Mouse (Mus musculus) kidney, embryonic 15.5 days (tissue): ENCODE measurements around the gene Jph4. TPM values are rescaled to one million over a fixed set of nuclear protein-coding genes. Genes with fewer than 3 reads are reported as not detected.

ENCODE experiments used
- ATAC-seq: fragments of 200-750 bp; cut with Nextera tagmentation; replicated peaks from 2 replicates; pipeline ENCODE4 v1.8.0; 2017; ENCODE audit warnings: moderate TSS enrichment; ENCODE audit not compliant: low FRiP score
- H3K27ac ChIP-seq: fragments of 300-500 bp; sonication (generic); 2 replicates; pipeline ENCODE4 v1.5.1; 2015; ENCODE audit warnings: mild to moderate bottlenecking, inconsistent platforms
- H3K27me3 ChIP-seq: fragments of 300-500 bp; sonication (generic); 2 replicates; pipeline ENCODE4 v1.6.1; 2015; ENCODE audit warnings: inconsistent platforms
- H3K36me3 ChIP-seq: fragments of 300-500 bp; sonication (generic); 2 replicates; pipeline ENCODE4 v1.6.1; 2015; ENCODE audit warnings: inconsistent platforms
- H3K4me1 ChIP-seq: fragments of 300-500 bp; sonication (generic); 2 replicates; pipeline ENCODE4 v1.6.1; 2015; ENCODE audit warnings: inconsistent platforms
- H3K4me2 ChIP-seq: fragments of 300-500 bp; sonication (generic); 2 replicates; pipeline ENCODE4 v1.6.1; 2015; ENCODE audit warnings: moderate library complexity, mild to moderate bottlenecking, inconsistent platforms
- H3K4me3 ChIP-seq: fragments of 300-500 bp; sonication (generic); replicated peaks from 2 replicates; pipeline ENCODE4 v1.5.1; 2015; ENCODE audit warnings: mild to moderate bottlenecking, inconsistent platforms
- H3K9ac ChIP-seq: fragments of 300-500 bp; sonication (generic); 2 replicates; pipeline ENCODE4 v1.6.1; 2015; ENCODE audit warnings: mild to moderate bottlenecking, inconsistent platforms
- H3K9me3 ChIP-seq: fragments of 300-500 bp; sonication (generic); replicated peaks from 2 replicates; pipeline ENCODE4 v1.6.1; 2016; ENCODE audit warnings: inconsistent platforms
- WGBS: fragments of 180-500 bp; shearing (Covaris S2); methylation state at CpG from one replicate; pipeline ENCODE4 v1.1.7; 2015; ENCODE audit warnings: mixed read lengths; 5-methylcytosine and 5-hydroxymethylcytosine counted together
- polyA plus RNA-seq: library from polyadenylated mRNA; unstranded; fragments of >200 nt; fragmentation: Nextera tagmentation; extraction: Ambion mirVana; gene quantifications from 2 replicates; pipeline ENCODE4 v1.2.1, GENCODE M21; 2015

Gene Jph4
- polyA plus RNA-seq, 1 experiment from 2014 or later: 1.2 TPM

DNA sequence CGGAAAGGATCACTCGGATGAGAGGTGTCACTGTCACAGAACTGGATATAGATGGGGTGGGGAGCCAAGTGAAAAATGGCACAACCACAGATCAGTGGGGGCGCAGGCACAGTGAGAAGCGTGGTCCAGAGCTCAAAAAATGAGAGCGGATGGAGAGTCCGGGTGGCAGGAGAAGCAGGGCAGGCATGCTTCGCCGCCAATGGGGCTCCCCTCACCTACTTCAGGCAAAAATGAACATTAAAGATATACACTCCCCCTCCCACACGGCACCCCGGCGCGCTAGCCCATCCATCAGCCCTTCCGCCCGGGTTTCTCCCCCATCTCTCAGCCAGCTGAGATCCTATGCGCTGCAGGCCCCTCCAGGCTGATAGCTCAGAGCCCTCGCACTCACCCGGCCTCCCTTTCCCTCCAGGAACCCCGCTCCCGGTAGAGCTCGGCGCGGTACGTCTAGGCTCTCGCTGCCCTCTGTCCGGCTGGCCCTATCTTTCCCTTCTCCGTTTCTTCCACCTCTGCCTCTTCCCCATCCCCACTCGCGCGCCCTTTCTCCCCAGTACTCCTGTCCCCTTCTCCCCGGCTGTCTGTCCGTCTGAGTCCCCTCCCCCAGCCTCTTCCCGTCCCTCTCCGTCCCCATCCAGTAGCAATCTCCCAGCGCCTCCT, 25.4 kb downstream of the Jph4 start:
- no peak for ATAC-seq

DNA sequence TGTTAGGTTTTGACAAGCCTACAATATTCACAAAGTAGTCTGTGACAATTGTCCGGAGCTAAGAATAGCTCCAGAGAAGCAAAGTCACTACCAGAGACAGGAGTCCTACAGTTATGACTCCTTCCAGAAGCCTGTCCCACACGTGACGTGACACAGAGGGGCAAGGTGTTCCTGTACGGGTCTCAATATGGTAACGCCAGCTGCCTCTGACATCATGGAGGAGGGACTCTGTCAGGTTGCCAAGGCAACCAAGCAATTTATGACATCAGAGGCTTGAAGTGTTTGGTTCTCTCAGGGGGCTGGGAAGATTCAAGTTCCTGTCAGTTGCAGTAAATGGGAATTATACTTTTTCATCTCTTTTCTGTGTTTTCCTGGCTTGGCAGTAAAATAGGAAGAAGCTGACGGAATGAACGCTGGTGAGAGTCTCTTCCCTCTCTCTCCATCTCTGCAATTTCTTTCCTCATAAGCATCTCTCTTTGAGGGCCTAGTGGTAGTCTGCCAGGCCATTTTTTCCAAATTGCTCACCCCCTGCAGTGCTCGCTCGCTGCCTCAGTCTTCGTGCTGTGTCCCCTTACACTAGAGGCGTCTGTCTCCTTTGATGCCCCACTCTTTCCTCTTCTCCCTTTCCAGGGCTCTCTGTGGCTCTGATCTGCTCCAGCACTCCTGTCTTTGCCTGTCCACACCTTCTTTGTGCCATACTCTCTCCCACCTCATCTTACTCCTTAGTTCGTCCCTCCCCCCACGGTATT, 27.4 kb downstream of the Jph4 start:
- Histone ChIP-seq H3K4me3 (no peak overlapping the region), H3K9ac (no peak overlapping the region), H3K36me3 (no peaks in the 10 kb centered on the region), H3K4me1 (peaks cover 42% of the 10 kb centered on the region), H3K27me3 (no peaks in the 10 kb centered on the region), H3K27ac (0 out of 2 replicates have a peak overlapping the region, but pooled peaks have one; percentile 19), H3K4me2 (peak overlapping the region; percentile 9; the same call in 1 of the 2 replicates), H3K9me3 (no peaks in the 10 kb centered on the region)
- ATAC-seq: no peak
- WGBS: 42% methylated on average over 13 of the region's 13 CpGs

More for the DNA sequence above, 25.4 kb downstream of the Jph4 start:
- H3K9ac ChIP-seq: peak overlapping the region; percentile 64
- no peaks in the 10 kb centered on the region for H3K9me3 ChIP-seq
- peaks cover 41% of the 10 kb centered on the region for H3K4me1 ChIP-seq
- peak overlapping the region; percentile 90 for H3K27ac ChIP-seq
- peak overlapping the region; percentile 87 for H3K4me2 ChIP-seq
- WGBS: 3% methylated on average over 34 of the region's 34 CpGs
- no peaks in the 10 kb centered on the region for H3K27me3 ChIP-seq
- H3K4me3 ChIP-seq: peak overlapping the region; percentile 65
- H3K36me3 ChIP-seq: no peaks in the 10 kb centered on the region

DNA sequence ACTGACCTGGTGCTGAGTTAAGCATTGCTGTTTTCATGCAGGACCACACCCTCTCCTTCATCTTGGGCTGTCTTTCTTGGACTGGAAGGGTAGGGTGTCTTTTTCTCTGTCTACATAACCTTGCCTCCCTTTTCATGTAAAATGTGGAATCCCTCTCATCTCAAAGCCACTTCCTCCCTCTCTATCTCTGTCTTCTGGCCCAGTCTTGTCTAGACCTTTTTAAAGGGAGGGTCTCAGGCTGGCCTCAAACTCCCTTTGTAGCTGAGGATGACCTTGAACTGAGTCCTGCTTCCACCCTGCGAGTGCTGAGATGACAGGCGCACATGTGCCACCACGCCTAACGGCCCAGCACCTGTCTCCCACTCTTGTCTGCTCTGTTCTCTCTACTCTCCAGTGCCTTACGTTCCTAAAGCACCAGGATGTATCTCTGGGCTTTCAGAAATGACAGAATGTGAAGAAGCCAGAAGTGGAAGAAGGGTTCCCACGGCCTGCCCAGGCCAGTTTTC, 30.7 kb downstream of the Jph4 start:
- ATAC-seq: 0 out of 2 replicates have a peak, but pooled peaks have one; percentile 12
- H3K36me3 ChIP-seq: no peaks in the 10 kb centered on the region
- peaks cover 28% of the 10 kb centered on the region for H3K4me1 ChIP-seq
- H3K9ac ChIP-seq: no peak overlapping the region
- no peak overlapping the region for H3K27ac ChIP-seq
- H3K4me3 ChIP-seq: no peak overlapping the region
- no peak overlapping the region for H3K4me2 ChIP-seq
- H3K9me3 ChIP-seq: no peaks in the 10 kb centered on the region
- H3K27me3 ChIP-seq: no peaks in the 10 kb centered on the region
- WGBS: 78% methylated on average over 6 of the region's 6 CpGs

- Histone ChIP-seq H3K27ac (no peak overlapping the region), H3K27me3 (no peaks in the 10 kb centered on the region), H3K36me3 (no peaks in the 10 kb centered on the region), H3K4me2 (no peak overlapping the region), H3K4me3 (no peak overlapping the region), H3K4me1 (peaks cover 24% of the 10 kb centered on the region), H3K9me3 (no peaks in the 10 kb centered on the region), H3K9ac (no peak overlapping the region)
- 24% methylated on average over 9 of the region's 9 CpGs for WGBS
- ATAC-seq: peak; percentile 40; the same call in 1 of the 2 replicates
Observed at GRCm38 (mm10) chr14:55085324-55086008, 31.3 kb downstream of the Jph4 start.

- Histone ChIP-seq H3K27ac (no peak overlapping the region), H3K4me1 (peaks cover 30% of the 10 kb centered on the region), H3K4me2 (no peak overlapping the region), H3K9me3 (no peaks in the 10 kb centered on the region), H3K27me3 (no peaks in the 10 kb centered on the region), H3K4me3 (no peak overlapping the region), H3K9ac (no peak overlapping the region), H3K36me3 (no peaks in the 10 kb centered on the region)
- no peak for ATAC-seq
- WGBS: 72% methylated on average over 6 of the region's 6 CpGs
Observed at GRCm38 (mm10) chr14:55083481-55083880, 33.3 kb downstream of the Jph4 start.

GRCm38 (mm10) chr14:55081105-55081504, 35.6 kb downstream of the Jph4 start:
- ATAC-seq: no peak
- H3K4me3 ChIP-seq: no peak overlapping the region
- peaks cover 45% of the 10 kb centered on the region for H3K4me1 ChIP-seq
- no peak overlapping the region for H3K9ac ChIP-seq
- H3K27ac ChIP-seq: no peak overlapping the region
- 32% methylated on average over 5 of the region's 5 CpGs for WGBS
- no peaks in the 10 kb centered on the region for H3K9me3 ChIP-seq
- no peaks in the 10 kb centered on the region for H3K36me3 ChIP-seq
- no peak overlapping the region for H3K4me2 ChIP-seq
- H3K27me3 ChIP-seq: no peaks in the 10 kb centered on the region

GRCm38 (mm10) chr14:55079214-55079970, 37.3 kb downstream of the Jph4 start:
- Histone ChIP-seq H3K4me2 (peak overlapping the region; percentile 60), H3K36me3 (0 out of 2 replicates have a peak, but pooled peaks cover under 1% of the 10 kb centered on the region), H3K27me3 (no peaks in the 10 kb centered on the region), H3K4me1 (peaks cover 32% of the 10 kb centered on the region), H3K9ac (peak overlapping the region; percentile 40; the same call in 1 of the 2 replicates), H3K4me3 (peak overlapping the region; percentile 30), H3K9me3 (no peaks in the 10 kb centered on the region), H3K27ac (peak overlapping the region; percentile 80)
- peak; percentile 41; the same call in 1 of the 2 replicates for ATAC-seq
- WGBS: 16% methylated on average over 8 of the region's 8 CpGs

- Histone ChIP-seq H3K27me3 (no peaks in the 10 kb centered on the region), H3K4me2 (peak overlapping the region; percentile 60), H3K4me3 (peak overlapping the region; percentile 30), H3K4me1 (peaks cover 32% of the 10 kb centered on the region), H3K27ac (peak overlapping the region; percentile 80), H3K9ac (peak overlapping the region; percentile 40), H3K36me3 (peaks cover 6% of the 10 kb centered on the region; the same call in 1 of the 2 replicates), H3K9me3 (no peaks in the 10 kb centered on the region)
- WGBS: 4% methylated on average over 23 of the region's 23 CpGs
- peak; percentile 78 for ATAC-seq
Observed at GRCm38 (mm10) chr14:55078366-55078989, 38.3 kb downstream of the Jph4 start.

DNA sequence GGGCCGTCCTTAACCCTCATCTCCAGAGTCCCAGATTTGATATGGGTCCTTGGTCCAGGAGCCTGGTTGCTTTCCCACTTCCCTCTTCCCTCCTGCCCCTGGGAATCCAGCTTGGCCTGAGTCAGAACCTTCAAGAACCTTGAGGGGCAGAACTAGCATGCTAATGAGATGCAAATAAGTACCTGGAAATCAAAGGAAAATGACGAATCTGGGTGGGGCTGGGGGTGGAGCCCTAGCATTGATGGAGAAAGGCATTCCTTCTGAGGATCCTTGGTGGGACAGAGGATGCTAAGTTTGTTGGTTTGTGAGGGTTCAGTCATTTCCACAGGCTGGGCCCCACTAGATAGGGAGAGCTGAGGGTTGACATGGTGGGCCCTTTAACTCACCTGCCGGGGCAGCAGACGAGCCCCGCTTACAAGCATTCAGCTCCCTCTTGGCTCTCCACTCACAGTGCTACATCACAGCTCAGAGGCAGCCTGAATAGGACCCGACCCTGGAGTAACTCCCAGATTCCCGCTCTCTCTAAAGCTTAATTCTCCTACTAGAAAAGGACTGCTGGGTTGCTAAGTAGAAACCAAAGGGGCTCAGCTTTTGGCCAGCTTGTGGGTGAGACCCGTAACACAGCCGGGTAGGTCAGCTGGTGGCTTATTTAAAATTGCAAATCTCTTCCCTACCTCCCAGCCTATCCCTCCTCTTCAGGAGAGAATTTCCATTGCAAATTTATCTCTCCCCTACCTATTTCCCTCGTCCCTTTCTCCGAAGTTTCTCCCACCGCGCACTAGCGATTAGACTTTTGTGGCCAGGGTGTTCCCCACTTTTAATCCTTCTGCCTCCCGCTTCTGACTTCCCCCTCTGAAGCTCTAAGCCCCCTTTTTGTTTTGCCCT, 39.0 kb downstream of the Jph4 start:
- ATAC-seq: no peak
- 26% methylated on average over 15 of the region's 15 CpGs for WGBS
- H3K36me3 ChIP-seq: peaks cover 7% of the 10 kb centered on the region; the same call in 1 of the 2 replicates
- no peak overlapping the region for H3K4me3 ChIP-seq
- H3K9ac ChIP-seq: no peak overlapping the region
- H3K9me3 ChIP-seq: no peaks in the 10 kb centered on the region
- no peaks in the 10 kb centered on the region for H3K27me3 ChIP-seq
- peak overlapping the region; percentile 80; the same call in 1 of the 2 replicates for H3K27ac ChIP-seq
- H3K4me2 ChIP-seq: peak overlapping the region; percentile 60
- peaks cover 32% of the 10 kb centered on the region for H3K4me1 ChIP-seq

- Histone ChIP-seq H3K27ac (no peak overlapping the region), H3K9me3 (no peaks in the 10 kb centered on the region), H3K36me3 (peaks cover 7% of the 10 kb centered on the region; the same call in 1 of the 2 replicates), H3K4me2 (no peak overlapping the region), H3K4me1 (peaks cover 39% of the 10 kb centered on the region), H3K27me3 (no peaks in the 10 kb centered on the region), H3K4me3 (no peak overlapping the region), H3K9ac (no peak overlapping the region)
- 66% methylated on average over 3 of the region's 3 CpGs for WGBS
- ATAC-seq: no peak
Observed at GRCm38 (mm10) chr14:55076956-55077355, 39.8 kb downstream of the Jph4 start.
